Mouse (Mus musculus) heart, adult 2 months (tissue): Measurements from ENCODE around the gene 1700066M21Rik. TPM values are rescaled to one million over a fixed set of nuclear protein-coding genes. Genes with fewer than 3 reads are reported as not detected.
A peak's percentile ranks its signal among the peaks of the same experiment; 100 is the strongest.

Experiments used
- DNase-seq, 2 experiments: peaks; one replicate each; pipeline ENCODE4 v3.0.0; 2021
- H3K27ac ChIP-seq: fragments of 200-600 bp; 2 replicates; pipeline ENCODE4 v1.8.1; 2022
- H3K27me3 ChIP-seq: fragments of 200-500 bp; 2 replicates; pipeline ENCODE4 v1.6.1; 2012; ENCODE audit warnings: mild to moderate bottlenecking, low read length, inconsistent platforms, mixed read lengths; ENCODE audit not compliant: control insufficient read depth, insufficient read depth
- H3K36me3 ChIP-seq: fragments of 200-500 bp; 2 replicates; pipeline ENCODE4 v1.6.1; 2012; ENCODE audit warnings: low read length, inconsistent platforms; ENCODE audit not compliant: control insufficient read depth, insufficient read depth
- H3K4me1 ChIP-seq: fragments of 200-500 bp; 2 replicates; pipeline ENCODE4 v1.6.1; 2011; ENCODE audit warnings: low read length; ENCODE audit not compliant: control insufficient read depth, insufficient read depth
- H3K4me3 ChIP-seq: fragments of 200-600 bp; 2 replicates; pipeline ENCODE4 v1.8.1; 2022
- H3K79me2 ChIP-seq: fragments of 200-500 bp; replicated peaks from 2 replicates; pipeline ENCODE4 v1.6.1; 2012; ENCODE audit warnings: mild to moderate bottlenecking, inconsistent platforms, low read length, moderate library complexity, mixed read lengths; ENCODE audit not compliant: control insufficient read depth, insufficient read depth
- H3K9ac ChIP-seq: fragments of 200-500 bp; 2 replicates; pipeline ENCODE4 v1.6.1; 2012; ENCODE audit warnings: low read depth, mild to moderate bottlenecking, control low read depth, inconsistent platforms, low read length, mixed read lengths
- CTCF ChIP-seq: fragments of 200-600 bp; IDR thresholded peaks from 2 replicates; pipeline ENCODE4 v1.8.1; 2022; ENCODE audit warnings: antibody characterized with exemption, mild to moderate bottlenecking, moderate library complexity
- EP300 ChIP-seq: fragments of 200-500 bp; IDR thresholded peaks from 2 replicates; pipeline ENCODE4 v1.6.1; 2011; ENCODE audit warnings: low read depth, low read length, control low read depth; ENCODE audit not compliant: insufficient read depth
- POLR2A ChIP-seq: fragments of 200-500 bp; IDR thresholded peaks from 2 replicates; pipeline ENCODE4 v1.6.1; 2011; ENCODE audit warnings: mild to moderate bottlenecking, low read depth, low read length, control low read depth; ENCODE audit not compliant: insufficient read depth
- WGBS: fragments of 180-500 bp; shearing (Covaris S2); methylation state at CpG from one replicate; pipeline ENCODE4 v1.1.7; 2018; 5-methylcytosine and 5-hydroxymethylcytosine counted together
- intact Hi-C: fragments of 180-260 bp; cut with DNase I; formaldehyde crosslinking; loops from one replicate; pipeline ENCODE4 v1.15.1; 2025
- long read RNA-seq: library from polyadenylated mRNA; stranded (forward); transcript quantifications from one replicate; pipeline ENCODE4 v2.0.0, GENCODE M21; 2021
- polyA plus RNA-seq: library from polyadenylated mRNA; depleted of rRNA; stranded (reverse); fragments of >200 nt; gene quantifications from 2 replicates; pipeline ENCODE4 v1.2.3, GENCODE M21; 2012; rRNA removed
- total RNA-seq, 2 experiments: library from RNA; stranded (reverse); gene quantifications; 2 replicates each; pipeline ENCODE4 v1.2.3; 2021

Gene 1700066M21Rik
- 1 to 10 TPM; 1.9 to 2.0 TPM for total RNA-seq
- 1.3 and 1.6 TPM in 2 replicates for polyA plus RNA-seq
- long read RNA-seq, partial matches to known transcripts: 0 of 4 reads
- long read RNA-seq, other reads (novel, unspliced or antisense): 2 of 4 reads

DNA sequence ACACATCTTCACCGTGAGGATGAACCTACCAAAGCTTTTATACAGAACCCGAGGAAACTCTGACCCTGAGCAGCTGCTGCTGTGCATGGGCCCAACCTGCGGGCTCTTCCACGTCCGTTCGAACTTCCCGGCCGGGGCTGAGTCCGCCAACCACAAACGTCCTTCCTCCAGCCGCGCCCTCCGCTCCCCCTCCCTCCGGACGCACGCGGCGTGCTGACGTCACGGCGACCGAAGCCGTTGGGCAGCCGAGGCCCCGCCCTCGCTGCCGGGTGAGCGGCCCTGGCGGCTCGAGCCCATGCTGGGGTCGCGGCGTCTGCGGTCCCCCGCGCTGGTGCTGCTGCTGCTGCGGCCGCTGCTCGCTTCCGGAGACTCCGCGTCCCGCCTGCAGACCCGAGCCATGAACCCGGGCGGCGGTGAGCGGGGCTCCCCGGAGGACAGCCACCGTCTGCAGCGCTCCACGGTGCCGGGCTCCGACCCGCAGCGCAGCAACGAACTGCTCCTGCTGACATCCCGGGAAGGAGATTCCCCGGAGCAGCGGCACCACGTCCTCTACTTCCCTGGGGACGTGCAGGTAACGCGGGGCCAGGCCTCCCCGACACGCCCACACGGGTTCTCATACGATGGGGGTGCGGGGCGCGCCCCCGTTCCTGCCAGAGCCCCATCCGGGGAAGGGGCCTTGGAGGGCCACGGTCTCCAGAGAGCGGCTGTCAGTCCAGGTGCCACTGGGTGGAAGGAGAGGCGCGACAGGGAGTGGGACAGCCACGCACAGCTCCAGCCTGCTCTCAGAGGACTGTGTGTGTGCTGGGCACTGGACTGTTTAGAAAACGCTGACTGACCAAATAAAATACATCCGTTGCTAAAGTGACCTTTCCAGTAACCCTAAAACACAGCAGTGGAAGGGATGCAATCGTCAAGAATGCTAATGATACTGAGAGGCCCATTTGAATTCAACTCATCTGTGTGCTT, at the start of gene 1700066M21Rik:
1700066M21Rik (plus strand) TSS at position 245 of the 966 bp plus-strand sequence.
- Histone ChIP-seq H3K4me1 (no peaks in the 10 kb centered on the region), H3K27me3 (no peaks in the 10 kb centered on the region), H3K4me3 (peak within 1 kb of the TSS; percentile 83), H3K9ac (peak within 1 kb of the TSS; percentile 94), H3K27ac (peak within 1 kb of the TSS; percentile 73), H3K79me2 (no peaks in the 10 kb centered on the region), H3K36me3 (no peaks in the 10 kb centered on the region)
- DNase-seq: peak; percentile 96 to 98
- under 1% methylated on average over 81 of the region's 81 CpGs for whole genome bisulfite sequencing
- TF ChIP-seq POLR2A (peak; percentile 58; the same call in 1 of the 2 replicates), EP300 (no peak), CTCF (0 out of 2 replicates have a peak, but pooled peaks have one; percentile 9)
- intact Hi-C loops: loop anchor here (1.0 kb wide), 1 partner anchor 29 kb away; the partner anchor contains the start of gene Maip1

DNA sequence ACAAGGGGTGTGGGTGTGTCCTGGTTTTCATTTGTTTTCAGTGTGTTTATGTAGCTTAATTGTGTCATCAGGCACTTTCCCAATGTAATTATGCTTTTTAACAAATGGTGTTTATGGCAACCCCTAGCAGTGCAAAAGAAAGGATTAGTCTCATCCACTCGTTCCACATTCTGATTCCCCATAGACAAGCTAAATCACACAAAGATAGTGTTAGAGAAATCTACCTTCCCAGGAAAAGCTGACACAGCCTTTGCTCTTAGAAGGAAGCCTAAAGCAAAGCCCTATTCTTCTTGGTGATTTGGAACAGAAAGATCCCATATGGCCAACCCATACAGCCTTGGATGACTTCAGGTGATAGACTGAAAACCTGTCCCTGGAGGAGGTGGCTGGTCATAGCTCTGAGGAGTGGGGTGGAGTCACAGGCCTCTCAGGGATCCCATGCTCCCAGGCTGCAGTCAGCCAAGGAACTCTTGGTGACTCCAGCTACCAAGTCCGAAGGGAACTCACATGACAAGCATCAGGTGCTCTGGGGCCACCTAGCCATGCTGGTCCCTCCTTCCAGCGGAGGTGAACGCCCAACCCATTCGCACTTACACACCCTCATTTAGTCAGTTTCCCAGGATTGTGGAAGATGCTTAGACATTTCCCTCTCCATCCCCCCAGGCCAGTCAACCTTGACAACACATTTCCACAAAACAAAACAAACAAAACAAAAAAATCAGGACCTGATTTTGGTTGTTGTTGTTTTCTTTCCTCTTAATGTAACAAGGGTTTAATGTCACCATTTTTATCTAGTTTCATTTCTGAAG, 47.9 kb upstream of the 1700066M21Rik start:
- intact Hi-C loops: no loop called here
- Histone ChIP-seq H3K79me2 (no peaks in the 10 kb centered on the region), H3K9ac (no peak overlapping the region), H3K4me1 (no peaks in the 10 kb centered on the region), H3K36me3 (no peaks in the 10 kb centered on the region), H3K27ac (no peak overlapping the region), H3K4me3 (no peak overlapping the region), H3K27me3 (no peaks in the 10 kb centered on the region)
- WGBS: 85% methylated on average over 5 of the region's 5 CpGs
- no peak for DNase-seq
- no peak for TF ChIP-seq POLR2A
- no peak for TF ChIP-seq EP300
- TF ChIP-seq CTCF: no peak

DNA sequence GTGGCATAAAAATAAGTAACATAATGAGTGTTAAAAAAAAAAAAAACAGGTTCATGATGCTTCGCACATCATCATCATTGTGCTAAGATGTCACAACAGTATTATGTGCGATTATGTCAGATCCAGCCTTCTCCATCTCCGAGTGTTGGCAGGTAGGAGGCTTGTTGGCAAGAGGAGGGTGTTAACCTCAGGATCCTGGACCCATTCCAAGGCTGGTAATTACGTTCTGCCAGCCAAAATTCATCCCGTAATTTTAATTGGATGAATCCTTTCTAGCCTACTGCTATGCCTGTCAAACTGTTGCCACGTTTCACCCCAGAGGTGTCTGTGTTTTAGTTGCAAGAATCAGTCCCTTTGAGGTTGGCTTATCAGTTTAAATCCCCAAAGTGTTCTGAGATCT, 47.2 kb upstream of the 1700066M21Rik start:
- no peak for DNase-seq
- Histone ChIP-seq H3K4me3 (no peak overlapping the region), H3K79me2 (no peaks in the 10 kb centered on the region), H3K9ac (no peak overlapping the region), H3K27ac (no peak overlapping the region), H3K36me3 (no peaks in the 10 kb centered on the region), H3K4me1 (no peaks in the 10 kb centered on the region), H3K27me3 (no peaks in the 10 kb centered on the region)
- intact Hi-C loops: no loop called here
- WGBS: 60% methylated on average over 6 of the region's 6 CpGs
- TF ChIP-seq EP300: no peak
- TF ChIP-seq POLR2A: no peak

DNA sequence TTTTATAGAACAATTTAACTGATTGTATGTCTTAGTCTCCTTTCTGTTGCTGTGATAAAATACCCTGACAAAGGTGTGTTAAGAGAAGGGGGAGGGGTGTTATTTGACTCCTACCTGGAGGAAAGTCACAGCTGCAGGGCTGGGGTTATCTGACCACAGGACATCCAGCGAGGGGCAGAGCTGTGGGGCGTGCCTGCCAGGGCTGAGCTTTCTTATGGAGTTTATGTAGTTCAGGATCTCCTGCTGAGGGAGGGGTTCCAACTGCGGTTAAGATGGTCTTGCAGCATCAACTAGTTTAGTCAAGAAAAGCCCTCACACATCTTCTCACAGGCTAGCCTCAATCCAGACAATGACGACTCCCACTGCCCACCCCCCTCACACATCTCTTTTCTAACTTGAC, 45.4 kb upstream of the 1700066M21Rik start:
- no peak for DNase-seq
- H3K4me3 ChIP-seq: no peak overlapping the region
- WGBS: 52% methylated on average over 4 of the region's 4 CpGs
- H3K4me1 ChIP-seq: no peaks in the 10 kb centered on the region
- H3K27ac ChIP-seq: no peak overlapping the region
- H3K9ac ChIP-seq: no peak overlapping the region
- no peaks in the 10 kb centered on the region for H3K27me3 ChIP-seq
- intact Hi-C loops: no loop called here
- TF ChIP-seq EP300 (no peak), POLR2A (no peak), CTCF (no peak)
- no peaks in the 10 kb centered on the region for H3K79me2 ChIP-seq
- no peaks in the 10 kb centered on the region for H3K36me3 ChIP-seq

DNA sequence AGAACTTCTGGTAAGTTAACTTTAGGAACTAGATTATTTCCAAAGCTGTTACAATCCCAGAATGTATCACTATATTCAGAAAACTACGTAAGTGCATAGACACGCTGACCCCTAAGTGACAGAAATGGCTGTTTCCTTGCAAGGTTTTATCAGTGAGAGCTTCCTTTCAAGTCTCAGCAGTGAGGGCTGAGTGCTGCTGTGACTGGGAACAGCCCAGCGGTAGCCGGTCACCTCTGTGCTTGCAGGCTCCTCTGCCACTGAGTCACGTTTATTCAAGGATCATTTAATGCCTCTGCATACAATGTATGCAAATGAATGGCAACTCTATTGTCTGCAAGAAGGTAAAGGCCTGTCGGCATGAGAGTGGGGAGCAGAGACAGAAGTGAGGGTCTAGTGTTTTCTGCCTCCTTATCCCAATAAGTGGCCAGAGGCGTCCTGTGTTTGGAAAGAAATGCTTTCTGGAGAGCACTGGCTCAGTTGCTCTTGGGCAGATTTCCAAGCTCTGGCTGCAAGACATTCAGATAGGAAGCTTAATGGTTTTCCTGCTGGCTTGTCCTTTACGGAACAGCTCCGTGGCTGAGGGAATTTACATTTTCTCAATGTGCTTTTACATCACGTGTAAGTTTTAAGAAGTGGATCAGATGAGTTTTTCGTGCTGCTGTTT, 43.7 kb upstream of the 1700066M21Rik start:
- no peaks in the 10 kb centered on the region for H3K4me1 ChIP-seq
- H3K79me2 ChIP-seq: no peaks in the 10 kb centered on the region
- no peak overlapping the region for H3K9ac ChIP-seq
- no peak overlapping the region for H3K27ac ChIP-seq
- no peak for TF ChIP-seq POLR2A
- no peak for TF ChIP-seq CTCF
- no peak for TF ChIP-seq EP300
- H3K36me3 ChIP-seq: no peaks in the 10 kb centered on the region
- intact Hi-C loops: no loop called here
- DNase-seq: peak; percentile 20 to 22
- no peak overlapping the region for H3K4me3 ChIP-seq
- WGBS: 10% methylated on average over 11 of the region's 11 CpGs
- no peaks in the 10 kb centered on the region for H3K27me3 ChIP-seq
